Mouse (Mus musculus) brown adipose tissue, adult 24 weeks (tissue): Measurements from ENCODE around the gene Gm20865. TPM values are rescaled to one million over a fixed set of nuclear protein-coding genes. Genes with fewer than 3 reads are reported as not detected.
"Not testable (repeated sequence)": the region's sequence is repeated elsewhere in the genome, so short reads cannot be mapped to it uniquely, and the experiment has no call there.

Experiments
- H3K27ac ChIP-seq: fragments of 200-500 bp; replicated peaks from 2 replicates; pipeline ENCODE4 v1.5.1; 2012; ENCODE audit warnings: low read depth, mild to moderate bottlenecking, low read length
- H3K4me1 ChIP-seq: fragments of 200-500 bp; 2 replicates; pipeline ENCODE4 v1.6.1; 2012; ENCODE audit warnings: low read length, mixed read lengths; ENCODE audit not compliant: control insufficient read depth, insufficient read depth, insufficient read length
- H3K4me3 ChIP-seq: fragments of 200-500 bp; 2 replicates; pipeline ENCODE4 v1.5.1; 2012; ENCODE audit warnings: low read depth, mild to moderate bottlenecking, low read length, moderate library complexity; ENCODE audit not compliant: insufficient read depth
- polyA plus RNA-seq: library from polyadenylated mRNA; stranded (reverse); fragments of >200 nt; gene quantifications from 2 replicates; pipeline ENCODE4 v1.2.4, GENCODE M21; 2012; ENCODE audit not compliant: missing spikeins, insufficient read depth, insufficient read length

Gm20865 gene
- polyA plus RNA-seq, result not detected in 2 replicates

- not testable (repeated sequence) for H3K4me3 ChIP-seq, H3K4me1 ChIP-seq, H3K27ac ChIP-seq
These were observed at the start of gene Gm20865 for GRCm38 (mm10) chrY:21241275-21241674. TSS of gene Gm20865 (plus strand) at chrY:21241575.

Other genes with a start within 250 kb of the Gm20865 start
- not detected in 2 replicates for gene Gm29866, start 247.9 kb upstream of the Gm20865 start, polyA plus RNA-seq
- gene Gm20909, start 77.0 kb upstream of the Gm20865 start, polyA plus RNA-seq, result not detected in 2 replicates